Mouse (Mus musculus) midbrain, embryonic 14.5 days (tissue): ENCODE measurements at regions not wholly inside any gene's neighbourhood (a gene's known extent, or its start where the extent isn't known, plus 50 kb on each side); places are given as distances from the start of the nearest gene placed in this dataset.
"Not testable (repeated sequence)": the region's sequence is repeated elsewhere in the genome, so short reads cannot be mapped to it uniquely, and the experiment has no call there.

Experiments used
- ATAC-seq: fragments of 200-750 bp; cut with Nextera tagmentation; 2 replicates; pipeline ENCODE4 v1.8.0; 2017; ENCODE audit warnings: moderate number of reproducible peaks, moderate library complexity; ENCODE audit not compliant: low FRiP score, low TSS enrichment
- DNase-seq: peaks from one replicate; pipeline ENCODE4 v3.0.0-alpha.2; 2015
- H3K27ac ChIP-seq: fragments of 300-500 bp; sonication (generic); replicated peaks from 2 replicates; pipeline ENCODE4 v1.5.1; 2014; ENCODE audit warnings: mild to moderate bottlenecking, low read depth, low read length, moderate library complexity
- H3K27me3 ChIP-seq: fragments of 300-500 bp; sonication (generic); 2 replicates; pipeline ENCODE4 v1.6.1; 2014; ENCODE audit warnings: low read length, control low read depth, mixed read lengths; ENCODE audit not compliant: control insufficient read depth, insufficient read depth
- H3K36me3 ChIP-seq: fragments of 300-500 bp; sonication (generic); 2 replicates; pipeline ENCODE4 v1.6.1; 2014; ENCODE audit warnings: low read length, control low read depth; ENCODE audit not compliant: control insufficient read depth, insufficient read depth
- H3K4me1 ChIP-seq: fragments of 300-500 bp; sonication (generic); 2 replicates; pipeline ENCODE4 v1.6.1; 2014; ENCODE audit warnings: mild to moderate bottlenecking, antibody characterized with exemption, low read length, control low read depth; ENCODE audit not compliant: control insufficient read depth, insufficient read depth
- H3K4me2 ChIP-seq: fragments of 300-500 bp; sonication (generic); 2 replicates; pipeline ENCODE4 v1.6.1; 2014; ENCODE audit warnings: mild to moderate bottlenecking, low read length, moderate library complexity
- H3K4me3 ChIP-seq: fragments of 300-500 bp; sonication (generic); replicated peaks from 2 replicates; pipeline ENCODE4 v1.5.1; 2014; ENCODE audit warnings: low read depth, low read length
- H3K9ac ChIP-seq: fragments of 300-500 bp; sonication (generic); replicated peaks from 2 replicates; pipeline ENCODE4 v1.6.1; 2014; ENCODE audit warnings: mild to moderate bottlenecking, low read length, moderate library complexity
- H3K9me3 ChIP-seq: fragments of 300-500 bp; sonication (generic); 2 replicates; pipeline ENCODE4 v1.6.1; 2016; ENCODE audit warnings: low read length, control low read depth, mixed read lengths; ENCODE audit not compliant: control insufficient read depth
- WGBS: fragments of 180-500 bp; shearing (Covaris S2); extraction: QIAGEN DNeasy Blood & Tissue Kit; methylation state at CpG from one replicate; pipeline ENCODE4 v1.1.7; 2014; 5-methylcytosine and 5-hydroxymethylcytosine counted together

- 88% methylated on average over 4 of the region's 4 CpGs for WGBS
- no peak for DNase-seq
Observed at GRCm38 (mm10) chr11:111996395-111996794, 785.6 kb upstream of the Sox9 start.

GRCm38 (mm10) chr11:112010848-112011247 lies 771.2 kb upstream of the Sox9 start:
- H3K27ac ChIP-seq, H3K4me2 ChIP-seq, H3K36me3 ChIP-seq, H3K4me3 ChIP-seq, H3K27me3 ChIP-seq, DNase-seq, H3K9ac ChIP-seq, H3K4me1 ChIP-seq, H3K9me3 ChIP-seq: not testable (repeated sequence)
- peak; percentile 82 for ATAC-seq
- no CpG with 5 or more reads among the region's 2 CpGs for WGBS

More at GRCm38 (mm10) chr11:111996395-111996794, 785.6 kb upstream of the Sox9 start:
- H3K4me2 ChIP-seq, result no peak overlapping the region
- no peak overlapping the region for H3K9ac ChIP-seq
- H3K27me3 ChIP-seq, result no peaks in the 10 kb centered on the region
- no peaks in the 10 kb centered on the region for H3K9me3 ChIP-seq
- ATAC-seq, result no peak
- no peak overlapping the region for H3K27ac ChIP-seq
- H3K36me3 ChIP-seq, result no peaks in the 10 kb centered on the region
- H3K4me3 ChIP-seq, result no peak overlapping the region
- no peaks in the 10 kb centered on the region for H3K4me1 ChIP-seq

GRCm38 (mm10) chr11:112017906-112018305 lies 764.1 kb upstream of the Sox9 start:
- ATAC-seq, result no peak
- Histone ChIP-seq H3K27me3 (no peaks in the 10 kb centered on the region), H3K4me2 (no peak overlapping the region), H3K9ac (no peak overlapping the region), H3K4me3 (no peak overlapping the region), H3K9me3 (no peaks in the 10 kb centered on the region), H3K27ac (no peak overlapping the region), H3K4me1 (no peaks in the 10 kb centered on the region), H3K36me3 (no peaks in the 10 kb centered on the region)
- WGBS, result 92% methylated on average over 3 of the region's 3 CpGs
- DNase-seq, result no peak

GRCm38 (mm10) chr11:112028031-112028430 lies 754.0 kb upstream of the Sox9 start:
- Histone ChIP-seq H3K4me3 (no peak overlapping the region), H3K27ac (no peak overlapping the region), H3K36me3 (no peaks in the 10 kb centered on the region), H3K27me3 (no peaks in the 10 kb centered on the region), H3K4me1 (no peaks in the 10 kb centered on the region), H3K9ac (no peak overlapping the region), H3K4me2 (no peak overlapping the region), H3K9me3 (0 out of 2 replicates have a peak, but pooled peaks cover 4% of the 10 kb centered on the region)
- ATAC-seq (no peak), DNase-seq (no peak)
- 91% methylated on average over 5 of the region's 5 CpGs for WGBS

GRCm38 (mm10) chr11:112038741-112039140 lies 743.3 kb upstream of the Sox9 start:
- no peaks in the 10 kb centered on the region for H3K36me3 ChIP-seq
- ATAC-seq, result no peak

GRCm38 (mm10) chr11:112044455-112044854 lies 737.6 kb upstream of the Sox9 start:
- Histone ChIP-seq H3K9me3 (no peaks in the 10 kb centered on the region), H3K9ac (no peak overlapping the region), H3K27me3 (no peaks in the 10 kb centered on the region), H3K36me3 (no peaks in the 10 kb centered on the region), H3K4me2 (no peak overlapping the region), H3K27ac (no peak overlapping the region), H3K4me1 (no peaks in the 10 kb centered on the region), H3K4me3 (no peak overlapping the region)
- ATAC-seq (no peak), DNase-seq (no peak)
- 43% methylated on average over 5 of the region's 5 CpGs for WGBS

More at GRCm38 (mm10) chr11:112038741-112039140, 743.3 kb upstream of the Sox9 start:
- H3K9me3 ChIP-seq, result no peaks in the 10 kb centered on the region
- H3K4me1 ChIP-seq, result no peaks in the 10 kb centered on the region
- H3K4me3 ChIP-seq, result no peak overlapping the region
- H3K4me2 ChIP-seq, result no peak overlapping the region
- DNase-seq, result no peak
- H3K27me3 ChIP-seq, result no peaks in the 10 kb centered on the region
- H3K9ac ChIP-seq, result no peak overlapping the region
- 96% methylated on average over 11 of the region's 11 CpGs for WGBS
- H3K27ac ChIP-seq, result no peak overlapping the region

GRCm38 (mm10) chr11:112045353-112045752 lies 736.7 kb upstream of the Sox9 start:
- WGBS, result 96% methylated on average over 2 of the region's 2 CpGs
- ATAC-seq (no peak), DNase-seq (no peak)
- Histone ChIP-seq H3K9ac (no peak overlapping the region), H3K27me3 (no peaks in the 10 kb centered on the region), H3K36me3 (no peaks in the 10 kb centered on the region), H3K4me1 (no peaks in the 10 kb centered on the region), H3K9me3 (no peaks in the 10 kb centered on the region), H3K4me2 (no peak overlapping the region), H3K4me3 (no peak overlapping the region), H3K27ac (no peak overlapping the region)

- Histone ChIP-seq H3K4me3 (no peak overlapping the region), H3K9me3 (no peaks in the 10 kb centered on the region), H3K27ac (no peak overlapping the region), H3K9ac (no peak overlapping the region), H3K4me1 (peaks cover 1% of the 10 kb centered on the region; the same call in 1 of the 2 replicates), H3K36me3 (no peaks in the 10 kb centered on the region), H3K4me2 (no peak overlapping the region), H3K27me3 (no peaks in the 10 kb centered on the region)
- ATAC-seq (no peak), DNase-seq (peak; percentile 12)
- 11% methylated on average over 7 of the region's 7 CpGs for WGBS
Observed at GRCm38 (mm10) chr11:112050362-112050761, 731.7 kb upstream of the Sox9 start.

GRCm38 (mm10) chr11:112055591-112055990 lies 726.4 kb upstream of the Sox9 start:
- no peaks in the 10 kb centered on the region for H3K9me3 ChIP-seq
- ATAC-seq, result no peak
- no peak overlapping the region for H3K4me3 ChIP-seq
- peak; percentile 50 for DNase-seq
- H3K4me2 ChIP-seq, result no peak overlapping the region
- no peaks in the 10 kb centered on the region for H3K36me3 ChIP-seq
- no peak overlapping the region for H3K9ac ChIP-seq
- H3K4me1 ChIP-seq, result peaks cover 7% of the 10 kb centered on the region; the same call in 1 of the 2 replicates
- H3K27me3 ChIP-seq, result no peaks in the 10 kb centered on the region
- WGBS, result 65% methylated on average over 6 of the region's 6 CpGs
- H3K27ac ChIP-seq, result 0 out of 2 replicates have a peak overlapping the region, but pooled peaks have one; percentile 14
